Mouse (Mus musculus): ENCODE results near the gene Far1. TPM values are rescaled to one million over a fixed set of nuclear protein-coding genes. Genes with fewer than 3 reads are reported as not detected.

Gene Far1
- polyA plus RNA-seq, 2 experiments, result 12.0 to 24.9 TPM

DNA sequence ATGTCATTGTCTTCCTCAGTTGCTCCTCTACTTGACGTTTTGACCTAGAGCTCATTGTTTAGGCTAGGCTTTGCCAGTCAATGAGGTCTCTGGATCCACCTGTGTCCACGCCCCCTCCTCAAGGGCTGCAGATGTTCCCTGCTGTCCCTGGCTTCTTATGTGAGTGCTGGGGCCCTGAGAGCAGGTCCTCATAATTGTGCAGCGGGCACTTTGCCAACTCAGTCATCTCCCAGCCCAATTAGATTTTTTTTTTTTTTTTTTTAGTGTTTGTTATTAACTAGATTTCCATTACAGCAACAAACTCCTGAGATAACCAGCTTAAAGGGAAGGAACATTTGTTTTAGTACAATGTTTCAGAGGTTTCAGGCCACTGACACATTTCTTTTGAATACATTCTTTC lies 5.8 kb upstream of the Far1 start:
- H3K4me3 ChIP-seq (ENCODE audit: insufficient read depth in 1 of 2, low read depth in 2 of 2, low read length in 2 of 2), result no peak overlapping the region
- H3K9me3 ChIP-seq (ENCODE audit: control insufficient read depth, low read length), result no peaks in the 10 kb centered on the region
- DNase-seq (ENCODE audit: low read depth in 3 of 3, low spot score in 3 of 3) (no peak), ATAC-seq (ENCODE audit: insufficient read depth) (no peak)
- no peaks in the 10 kb centered on the region for H3K27me3 ChIP-seq (ENCODE audit: control insufficient read depth, insufficient read depth, low read length)
- no peaks in the 10 kb centered on the region for H3K36me3 ChIP-seq (replicated peaks; ENCODE audit: control insufficient read depth, insufficient read depth, low read depth)
- peaks cover 14% of the 10 kb centered on the region in 2 experiments for H3K4me1 ChIP-seq (replicated peaks; ENCODE audit: control insufficient read depth in 2 of 2, insufficient read depth in 2 of 2, low read length in 1 of 2)
- 55% methylated on average over 3 of the region's 3 CpGs for WGBS (ENCODE audit: insufficient replicate concordance)
- H3K9ac ChIP-seq (replicated peaks), result no peak overlapping the region
- no peak overlapping the region for H3K27ac ChIP-seq
- no peak overlapping the region for H3K4me2 ChIP-seq (ENCODE audit: low read depth)
- TF ChIP-seq CTCF (IDR thresholded peaks at IDR 0.05; ENCODE audit: low read depth) (no peak), EP300 (IDR thresholded peaks at IDR 0.05; ENCODE audit: low read depth) (no peak)

DNA sequence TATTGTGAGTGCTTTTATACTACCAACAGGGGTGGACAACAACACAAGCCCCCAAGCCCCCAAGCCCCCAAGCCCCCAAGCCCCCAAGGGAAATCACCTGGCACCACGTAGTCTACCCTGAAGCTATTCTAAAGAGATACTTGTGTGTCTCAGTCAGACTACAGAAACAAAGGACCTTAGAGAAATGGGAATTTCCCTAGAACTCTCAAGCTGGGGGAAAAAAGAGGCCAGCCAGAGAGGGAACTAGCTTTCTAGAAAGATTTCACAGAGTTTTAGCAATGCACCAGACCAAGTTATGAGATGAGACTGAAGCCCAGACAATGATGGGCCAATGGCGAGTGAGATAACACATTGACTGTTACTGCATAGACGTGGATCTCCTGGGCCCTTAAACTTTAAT lies 2.2 kb upstream of the Far1 start:
- H3K4me2 ChIP-seq (ENCODE audit: low read depth), result no peak overlapping the region
- TF ChIP-seq CTCF (IDR thresholded peaks at IDR 0.05; ENCODE audit: low read depth) (no peak), EP300 (IDR thresholded peaks at IDR 0.05; ENCODE audit: low read depth) (no peak)
- no peak overlapping the region for H3K9ac ChIP-seq (replicated peaks)
- H3K27ac ChIP-seq, result no peak overlapping the region
- H3K36me3 ChIP-seq (replicated peaks; ENCODE audit: control insufficient read depth, insufficient read depth, low read depth), result no peaks in the 10 kb centered on the region
- no peak for DNase-seq (ENCODE audit: low read depth in 3 of 3, low spot score in 3 of 3)
- no peak overlapping the region for H3K4me3 ChIP-seq (ENCODE audit: insufficient read depth in 1 of 2, low read depth in 2 of 2, low read length in 2 of 2)
- 46% methylated on average over 3 of the region's 3 CpGs for WGBS (ENCODE audit: insufficient replicate concordance)
- peaks cover 18 to 20% of the 10 kb centered on the region in 2 experiments for H3K4me1 ChIP-seq (replicated peaks; ENCODE audit: control insufficient read depth in 2 of 2, insufficient read depth in 2 of 2, low read length in 1 of 2)
- H3K9me3 ChIP-seq (ENCODE audit: control insufficient read depth, low read length), result no peaks in the 10 kb centered on the region
- no peak for ATAC-seq (ENCODE audit: insufficient read depth)
- H3K27me3 ChIP-seq (ENCODE audit: control insufficient read depth, insufficient read depth, low read length), result no peaks in the 10 kb centered on the region

GRCm38 (mm10) chr7:113512527-113513285 lies 928 bp upstream of the Far1 start:
- H3K4me2 ChIP-seq (ENCODE audit: low read depth), result peak overlapping the region; percentile 99
- peaks cover 18 to 22% of the 10 kb centered on the region in 2 experiments for H3K4me1 ChIP-seq (replicated peaks; ENCODE audit: control insufficient read depth in 2 of 2, insufficient read depth in 2 of 2, low read length in 1 of 2)
- peak overlapping the region; percentile 85 to 97 for H3K4me3 ChIP-seq (ENCODE audit: insufficient read depth in 1 of 2, low read depth in 2 of 2, low read length in 2 of 2)
- H3K9me3 ChIP-seq (ENCODE audit: control insufficient read depth, low read length), result no peaks in the 10 kb centered on the region
- ATAC-seq (ENCODE audit: insufficient read depth), result peak; percentile 24
- 6% methylated on average over 20 of the region's 20 CpGs for WGBS (ENCODE audit: insufficient replicate concordance)
- no peaks in the 10 kb centered on the region for H3K36me3 ChIP-seq (replicated peaks; ENCODE audit: control insufficient read depth, insufficient read depth, low read depth)
- TF ChIP-seq CTCF (IDR thresholded peaks at IDR 0.05; ENCODE audit: low read depth), result no peak
- peak; percentile 59 for TF ChIP-seq EP300 (IDR thresholded peaks at IDR 0.05; ENCODE audit: low read depth)
- H3K27me3 ChIP-seq (ENCODE audit: control insufficient read depth, insufficient read depth, low read length), result no peaks in the 10 kb centered on the region
- DNase-seq (ENCODE audit: low read depth in 3 of 3, low spot score in 3 of 3), result peak; percentile 30 to 51 (median 44)
- peak overlapping the region; percentile 78 for H3K27ac ChIP-seq
- peak overlapping the region; percentile 85 for H3K9ac ChIP-seq (replicated peaks)

DNA sequence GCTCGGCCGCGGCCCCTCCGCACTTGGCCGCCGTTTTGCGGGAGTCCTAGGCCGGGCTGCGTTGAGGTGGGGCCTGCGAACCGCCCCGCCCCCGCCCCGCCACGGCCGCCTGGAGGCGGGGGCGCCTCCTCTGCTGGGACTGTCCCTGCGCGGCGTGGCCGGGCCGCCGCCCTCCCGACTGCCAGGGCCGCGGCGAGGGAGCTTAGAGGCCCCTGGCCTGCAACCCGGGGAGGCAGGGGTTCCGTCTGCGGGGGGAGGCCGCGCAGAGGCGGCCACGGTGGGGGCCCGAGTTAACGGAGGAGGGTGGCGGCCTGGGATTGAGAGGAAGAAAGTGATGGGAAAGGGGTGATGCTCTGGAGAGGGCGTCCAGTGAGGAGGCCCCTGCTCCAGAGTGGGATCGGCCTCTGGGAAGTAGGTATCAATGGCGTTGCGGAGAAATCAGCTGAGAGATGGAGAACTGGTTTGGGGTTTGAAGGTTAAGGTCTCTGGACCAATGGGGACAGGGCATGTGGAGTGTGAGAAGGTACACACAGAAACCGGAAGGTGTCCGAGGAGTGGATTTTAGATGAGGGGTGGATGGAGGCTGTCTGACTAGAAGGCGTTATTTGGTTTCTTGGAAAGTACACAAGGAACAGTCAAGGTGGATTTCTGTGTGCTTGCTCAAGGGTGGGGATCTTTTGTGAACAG lies 472 bp downstream of the Far1 start:
- Histone ChIP-seq H3K27ac (peak overlapping the region; percentile 60), H3K4me3 (ENCODE audit: insufficient read depth in 1 of 2, low read depth in 2 of 2, low read length in 2 of 2) (peak overlapping the region; percentile 85 to 97), H3K4me1 (replicated peaks; ENCODE audit: control insufficient read depth in 2 of 2, insufficient read depth in 2 of 2, low read length in 1 of 2) (peaks cover 18 to 23% of the 10 kb centered on the region in 2 experiments), H3K9me3 (ENCODE audit: control insufficient read depth, low read length) (no peaks in the 10 kb centered on the region), H3K4me2 (ENCODE audit: low read depth) (peak overlapping the region; percentile 99), H3K9ac (replicated peaks) (peak overlapping the region; percentile 88), H3K27me3 (ENCODE audit: control insufficient read depth, insufficient read depth, low read length) (no peaks in the 10 kb centered on the region), H3K36me3 (replicated peaks; ENCODE audit: control insufficient read depth, insufficient read depth, low read depth) (no peaks in the 10 kb centered on the region)
- ATAC-seq (ENCODE audit: insufficient read depth) (peak; percentile 79), DNase-seq (ENCODE audit: low read depth in 3 of 3, low spot score in 3 of 3) (peak; percentile 41 to 45 (median 43))
- WGBS (ENCODE audit: insufficient replicate concordance), result under 1% methylated on average over 45 of the region's 45 CpGs
- no peak for TF ChIP-seq CTCF (IDR thresholded peaks at IDR 0.05; ENCODE audit: low read depth)
- TF ChIP-seq EP300 (IDR thresholded peaks at IDR 0.05; ENCODE audit: low read depth), result no peak

DNA sequence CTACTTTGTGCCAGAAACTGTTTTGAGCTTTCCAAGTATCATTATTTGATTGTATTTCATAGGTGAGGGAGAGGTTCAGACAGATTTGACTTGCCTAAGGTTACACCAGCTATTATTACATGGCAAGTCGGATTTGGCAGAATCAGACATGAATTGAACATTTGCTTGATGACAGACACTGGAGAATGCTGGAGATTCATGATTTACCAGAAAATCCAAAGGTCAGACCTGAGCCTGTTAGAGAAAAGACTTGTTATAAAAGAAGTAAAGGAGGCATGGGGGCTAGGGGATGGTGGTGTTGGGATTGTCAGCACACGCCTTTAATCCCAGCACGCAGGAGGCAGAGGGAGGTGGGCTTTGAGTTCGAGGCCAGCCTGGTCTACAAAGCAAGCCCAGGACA lies 2.2 kb downstream of the Far1 start:
- Histone ChIP-seq H3K9ac (replicated peaks) (no peak overlapping the region), H3K4me2 (ENCODE audit: low read depth) (no peak overlapping the region), H3K36me3 (replicated peaks; ENCODE audit: control insufficient read depth, insufficient read depth, low read depth) (no peaks in the 10 kb centered on the region), H3K27me3 (ENCODE audit: control insufficient read depth, insufficient read depth, low read length) (no peaks in the 10 kb centered on the region), H3K4me1 (replicated peaks; ENCODE audit: control insufficient read depth in 2 of 2, insufficient read depth in 2 of 2, low read length in 1 of 2) (peaks cover 18 to 23% of the 10 kb centered on the region in 2 experiments), H3K9me3 (ENCODE audit: control insufficient read depth, low read length) (no peaks in the 10 kb centered on the region), H3K27ac (no peak overlapping the region), H3K4me3 (ENCODE audit: insufficient read depth in 1 of 2, low read depth in 2 of 2, low read length in 2 of 2) (no peak overlapping the region)
- DNase-seq (ENCODE audit: low read depth in 3 of 3, low spot score in 3 of 3), result no peak
- TF ChIP-seq CTCF (IDR thresholded peaks at IDR 0.05; ENCODE audit: low read depth), result no peak
- TF ChIP-seq EP300 (IDR thresholded peaks at IDR 0.05; ENCODE audit: low read depth), result no peak
- no peak for ATAC-seq (ENCODE audit: insufficient read depth)
- 78% methylated on average over 4 of the region's 4 CpGs for WGBS (ENCODE audit: insufficient replicate concordance)
